Mouse (Mus musculus): ENCODE results near the gene Pdzd3. TPM values are rescaled to one million over a fixed set of nuclear protein-coding genes. Genes with fewer than 3 reads are reported as not detected.

Pdzd3 gene
- polyA plus RNA-seq, 1 experiment = not detected

GRCm38 (mm10) chr9:44231609-44232008 lies 19.7 kb downstream of the Pdzd3 start:
- H3K9ac ChIP-seq (ENCODE audit: low read depth, poor library complexity, severe bottlenecking) = no peak overlapping the region
- no peak overlapping the region for H3K4me3 ChIP-seq (ENCODE audit: low read depth, low read length)
- TF ChIP-seq POLR2A (IDR thresholded peaks at IDR 0.05; ENCODE audit: insufficient read depth, low read length) (no peak), EP300 (IDR thresholded peaks at IDR 0.05; ENCODE audit: insufficient read depth, low read depth, low read length) (no peak), CTCF (IDR thresholded peaks at IDR 0.05; ENCODE audit: low read depth, low read length) (no peak)

GRCm38 (mm10) chr9:44225993-44226392 lies 25.3 kb downstream of the Pdzd3 start:
- no peaks in the 10 kb centered on the region for H3K36me3 ChIP-seq (ENCODE audit: control insufficient read depth, insufficient read depth, low read length, poor library complexity, severe bottlenecking)
- H3K9me3 ChIP-seq (replicated peaks; ENCODE audit: control insufficient read depth, insufficient read depth, low read length, poor library complexity, severe bottlenecking) = peaks cover 6% of the 10 kb centered on the region
- no peaks in the 10 kb centered on the region for H3K4me1 ChIP-seq (ENCODE audit: control insufficient read depth, insufficient read depth, low read length)
- H3K4me3 ChIP-seq (ENCODE audit: low read depth, low read length) = no peak overlapping the region
- H3K27me3 ChIP-seq (ENCODE audit: control insufficient read depth, insufficient read depth, low read length, poor library complexity, severe bottlenecking) = no peaks in the 10 kb centered on the region
- TF ChIP-seq EP300 (IDR thresholded peaks at IDR 0.05; ENCODE audit: insufficient read depth, low read depth, low read length) (no peak), POLR2A (IDR thresholded peaks at IDR 0.05; ENCODE audit: insufficient read depth, low read length) (no peak), CTCF (IDR thresholded peaks at IDR 0.05; ENCODE audit: low read depth, low read length) (no peak)
- no peak overlapping the region for H3K9ac ChIP-seq (ENCODE audit: low read depth, poor library complexity, severe bottlenecking)
- H3K27ac ChIP-seq (ENCODE audit: insufficient read depth, low read length) = no peak overlapping the region

More at GRCm38 (mm10) chr9:44231609-44232008, 19.7 kb downstream of the Pdzd3 start:
- H3K9me3 ChIP-seq (replicated peaks; ENCODE audit: control insufficient read depth, insufficient read depth, low read length, poor library complexity, severe bottlenecking) = no peaks in the 10 kb centered on the region
- H3K4me1 ChIP-seq (ENCODE audit: control insufficient read depth, insufficient read depth, low read length) = no peaks in the 10 kb centered on the region
- H3K36me3 ChIP-seq (ENCODE audit: control insufficient read depth, insufficient read depth, low read length, poor library complexity, severe bottlenecking) = no peaks in the 10 kb centered on the region
- no peak overlapping the region for H3K27ac ChIP-seq (ENCODE audit: insufficient read depth, low read length)
- no peaks in the 10 kb centered on the region for H3K27me3 ChIP-seq (ENCODE audit: control insufficient read depth, insufficient read depth, low read length, poor library complexity, severe bottlenecking)

- H3K36me3 ChIP-seq (ENCODE audit: control insufficient read depth, insufficient read depth, low read length, poor library complexity, severe bottlenecking) = peaks cover 2% of the 10 kb centered on the region; the same call in 1 of the 2 replicates
- no peak overlapping the region for H3K27ac ChIP-seq (ENCODE audit: insufficient read depth, low read length)
- H3K4me1 ChIP-seq (ENCODE audit: control insufficient read depth, insufficient read depth, low read length) = no peaks in the 10 kb centered on the region
- TF ChIP-seq POLR2A (IDR thresholded peaks at IDR 0.05; ENCODE audit: insufficient read depth, low read length) (no peak), EP300 (IDR thresholded peaks at IDR 0.05; ENCODE audit: insufficient read depth, low read depth, low read length) (no peak)
- no peaks in the 10 kb centered on the region for H3K9me3 ChIP-seq (replicated peaks; ENCODE audit: control insufficient read depth, insufficient read depth, low read length, poor library complexity, severe bottlenecking)
- H3K9ac ChIP-seq (ENCODE audit: low read depth, poor library complexity, severe bottlenecking) = no peak overlapping the region
- H3K27me3 ChIP-seq (ENCODE audit: control insufficient read depth, insufficient read depth, low read length, poor library complexity, severe bottlenecking) = no peaks in the 10 kb centered on the region
- H3K4me3 ChIP-seq (ENCODE audit: low read depth, low read length) = no peak overlapping the region
Measured at GRCm38 (mm10) chr9:44213538-44213937, 37.7 kb downstream of the Pdzd3 start.

GRCm38 (mm10) chr9:44212406-44212805 lies 38.9 kb downstream of the Pdzd3 start:
- Histone ChIP-seq H3K27me3 (ENCODE audit: control insufficient read depth, insufficient read depth, low read length, poor library complexity, severe bottlenecking) (no peaks in the 10 kb centered on the region), H3K4me1 (ENCODE audit: control insufficient read depth, insufficient read depth, low read length) (no peaks in the 10 kb centered on the region), H3K9ac (ENCODE audit: low read depth, poor library complexity, severe bottlenecking) (no peak overlapping the region), H3K9me3 (replicated peaks; ENCODE audit: control insufficient read depth, insufficient read depth, low read length, poor library complexity, severe bottlenecking) (no peaks in the 10 kb centered on the region), H3K4me3 (ENCODE audit: low read depth, low read length) (no peak overlapping the region), H3K27ac (ENCODE audit: insufficient read depth, low read length) (no peak overlapping the region), H3K36me3 (ENCODE audit: control insufficient read depth, insufficient read depth, low read length, poor library complexity, severe bottlenecking) (peaks cover 2% of the 10 kb centered on the region; the same call in 1 of the 2 replicates)
- TF ChIP-seq CTCF (IDR thresholded peaks at IDR 0.05; ENCODE audit: low read depth, low read length) (no peak), EP300 (IDR thresholded peaks at IDR 0.05; ENCODE audit: insufficient read depth, low read depth, low read length) (no peak), POLR2A (IDR thresholded peaks at IDR 0.05; ENCODE audit: insufficient read depth, low read length) (no peak)

GRCm38 (mm10) chr9:44209416-44209815 lies 41.9 kb downstream of the Pdzd3 start:
- H3K9me3 ChIP-seq (replicated peaks; ENCODE audit: control insufficient read depth, insufficient read depth, low read length, poor library complexity, severe bottlenecking) = no peaks in the 10 kb centered on the region
- no peaks in the 10 kb centered on the region for H3K4me1 ChIP-seq (ENCODE audit: control insufficient read depth, insufficient read depth, low read length)
- no peak overlapping the region for H3K9ac ChIP-seq (ENCODE audit: low read depth, poor library complexity, severe bottlenecking)
- no peak for TF ChIP-seq CTCF (IDR thresholded peaks at IDR 0.05; ENCODE audit: low read depth, low read length)
- TF ChIP-seq POLR2A (IDR thresholded peaks at IDR 0.05; ENCODE audit: insufficient read depth, low read length) = no peak
- no peak for TF ChIP-seq EP300 (IDR thresholded peaks at IDR 0.05; ENCODE audit: insufficient read depth, low read depth, low read length)
- H3K27me3 ChIP-seq (ENCODE audit: control insufficient read depth, insufficient read depth, low read length, poor library complexity, severe bottlenecking) = no peaks in the 10 kb centered on the region
- H3K36me3 ChIP-seq (ENCODE audit: control insufficient read depth, insufficient read depth, low read length, poor library complexity, severe bottlenecking) = peaks cover 2% of the 10 kb centered on the region; the same call in 1 of the 2 replicates
- no peak overlapping the region for H3K4me3 ChIP-seq (ENCODE audit: low read depth, low read length)
- H3K27ac ChIP-seq (ENCODE audit: insufficient read depth, low read length) = no peak overlapping the region

- Histone ChIP-seq H3K27ac (ENCODE audit: insufficient read depth, low read length) (no peak overlapping the region), H3K4me1 (ENCODE audit: control insufficient read depth, insufficient read depth, low read length) (no peaks in the 10 kb centered on the region), H3K27me3 (ENCODE audit: control insufficient read depth, insufficient read depth, low read length, poor library complexity, severe bottlenecking) (no peaks in the 10 kb centered on the region), H3K9me3 (replicated peaks; ENCODE audit: control insufficient read depth, insufficient read depth, low read length, poor library complexity, severe bottlenecking) (no peaks in the 10 kb centered on the region), H3K9ac (ENCODE audit: low read depth, poor library complexity, severe bottlenecking) (no peak overlapping the region), H3K4me3 (ENCODE audit: low read depth, low read length) (no peak overlapping the region), H3K36me3 (ENCODE audit: control insufficient read depth, insufficient read depth, low read length, poor library complexity, severe bottlenecking) (peaks cover 2% of the 10 kb centered on the region; the same call in 1 of the 2 replicates)
- TF ChIP-seq CTCF (IDR thresholded peaks at IDR 0.05; ENCODE audit: low read depth, low read length) = no peak
- TF ChIP-seq POLR2A (IDR thresholded peaks at IDR 0.05; ENCODE audit: insufficient read depth, low read length) = no peak
Measured at GRCm38 (mm10) chr9:44207840-44208239, 43.4 kb downstream of the Pdzd3 start.

All from ES-Bruce4 (cell line).